Comparison of ENCODE assay signal across 8 mouse cellular contexts in the genomic region with DNA sequence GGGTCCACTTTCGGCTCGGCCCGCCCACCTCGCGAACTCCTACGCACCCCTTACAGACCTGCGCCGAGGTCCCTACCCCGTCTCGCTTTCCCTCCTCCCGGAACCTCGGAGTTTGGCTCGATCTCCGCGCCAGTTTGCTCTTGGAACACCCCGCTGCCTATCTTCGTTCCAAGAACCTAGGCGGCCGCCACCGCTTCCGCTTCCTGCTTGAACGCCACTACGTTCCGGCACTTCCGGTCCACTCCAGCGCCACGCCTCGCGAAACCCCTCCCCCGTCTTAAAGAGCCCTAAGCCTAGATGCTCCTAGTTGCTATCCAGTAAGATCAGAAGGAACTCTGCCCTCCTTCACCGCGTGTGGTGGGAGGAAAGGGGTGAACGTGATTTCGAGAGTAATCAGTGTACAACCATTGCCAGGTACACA. TPM values are rescaled to one million over a fixed set of nuclear protein-coding genes. Genes with fewer than 3 reads are reported as not detected.
A peak's percentile ranks its signal among the peaks of the same experiment; 100 is the strongest.
DNase-seq lines count a peak whose midpoint lies in the region; ATAC-seq and TF ChIP-seq lines count a peak whose summit lies in the region.

A gene (minus strand): TSS at position 198 of the 421 bp plus-strand sequence.

- H3K9ac ChIP-seq in ES-Bruce4 (ENCODE audit: low read depth, poor library complexity, severe bottlenecking) = peak within 1 kb of the TSS; percentile 67
- peak within 1 kb of the TSS; percentile 67 for H3K9ac ChIP-seq in forebrain, embryonic 15.5 days (replicated peaks)

- H3K9me3 ChIP-seq in ES-Bruce4 (replicated peaks; ENCODE audit: control insufficient read depth, insufficient read depth, low read length, poor library complexity, severe bottlenecking) = no peaks in the 10 kb centered on the region
- no peaks in the 10 kb centered on the region for H3K9me3 ChIP-seq in forebrain, embryonic 15.5 days

- peak; percentile 84 for DNase-seq in cerebellum, adult 11 months
- DNase-seq in heart, postnatal 25 days (ENCODE audit: low spot score) = peak; percentile 87
- DNase-seq in layer of hippocampus, adult 18-20 months (ENCODE audit: low spot score in 2 of 2) = peak; percentile 91 to 95
- DNase-seq in lung, adult 2 months = peak; percentile 93
- DNase-seq in thymus, adult 18-20 months = peak; percentile 85 to 86

- TF ChIP-seq CTCF in ES-Bruce4 (IDR thresholded peaks at IDR 0.05; ENCODE audit: low read depth, low read length) = no peak
- TF ChIP-seq CTCF in lung, adult 2 months (IDR thresholded peaks at IDR 0.05; ENCODE audit: insufficient read depth, low read length) = no peak

- H3K27me3 ChIP-seq in ES-Bruce4 (ENCODE audit: control insufficient read depth, insufficient read depth, low read length, poor library complexity, severe bottlenecking) = no peaks in the 10 kb centered on the region
- no peaks in the 10 kb centered on the region for H3K27me3 ChIP-seq in forebrain, embryonic 15.5 days

- intact Hi-C loops in heart, postnatal 25 days (cut with DNase I) = no loop called here

- no peak for TF ChIP-seq EP300 in ES-Bruce4 (IDR thresholded peaks at IDR 0.05; ENCODE audit: insufficient read depth, low read depth, low read length)

- peak; percentile 69 for ATAC-seq in forebrain, embryonic 15.5 days (replicated peaks)
- peak; percentile 79 for ATAC-seq in neutrophil, adult 5-6 weeks (ENCODE audit: extremely low read depth, insufficient number of reproducible peaks, low FRiP score, poor library complexity, severe bottlenecking)

- no peaks in the 10 kb centered on the region for H3K36me3 ChIP-seq in ES-Bruce4 (ENCODE audit: control insufficient read depth, insufficient read depth, low read length, poor library complexity, severe bottlenecking)
- peaks cover 33% of the 10 kb centered on the region for H3K36me3 ChIP-seq in forebrain, embryonic 15.5 days

- H3K4me1 ChIP-seq in ES-Bruce4 (ENCODE audit: control insufficient read depth, insufficient read depth, low read length) = peaks cover 1% of the 10 kb centered on the region
- peaks cover 63% of the 10 kb centered on the region for H3K4me1 ChIP-seq in forebrain, embryonic 15.5 days
- H3K4me1 ChIP-seq in lung, adult 2 months (ENCODE audit: control insufficient read depth, insufficient read depth, low read length) = peaks cover 10% of the 10 kb centered on the region

- peak within 1 kb of the TSS; percentile 83 for H3K4me3 ChIP-seq in ES-Bruce4 (ENCODE audit: low read depth, low read length)
- peak within 1 kb of the TSS; percentile 89 for H3K4me3 ChIP-seq in forebrain, embryonic 15.5 days
- peak within 1 kb of the TSS; percentile 96 for H3K4me3 ChIP-seq in lung, adult 2 months (replicated peaks; ENCODE audit: extremely low read depth, low read depth, low read length)

- TF ChIP-seq POLR2A in ES-Bruce4 (IDR thresholded peaks at IDR 0.05; ENCODE audit: insufficient read depth, low read length) = no peak
- peak; percentile 84 for TF ChIP-seq POLR2A in lung, adult 2 months (IDR thresholded peaks at IDR 0.05; ENCODE audit: borderline replicate concordance, extremely low read depth, low read depth, low read length)

- WGBS in forebrain, embryonic 15.5 days = under 1% methylated on average over 34 of the region's 34 CpGs
- WGBS in lung, adult 2 months = under 1% methylated on average over 34 of the region's 34 CpGs

- H3K27ac ChIP-seq in ES-Bruce4 (ENCODE audit: insufficient read depth, low read length) = peak within 1 kb of the TSS; percentile 37; the same call in 1 of the 2 replicates
- H3K27ac ChIP-seq in forebrain, embryonic 15.5 days (replicated peaks) = peak within 1 kb of the TSS; percentile 73

- peak within 1 kb of the TSS; percentile 90 for H3K4me2 ChIP-seq in forebrain, embryonic 15.5 days (replicated peaks)

RNA-seq across cellular contexts. Expression of the gene that starts here (rescaled TPM):
- 11.6 and 13.2 TPM in 2 replicates for polyA plus RNA-seq in ES-Bruce4 (2011; ENCODE audit: insufficient read depth, insufficient read length, low read depth, missing spikeins)
- polyA plus RNA-seq in forebrain, embryonic 15.5 days (2015; fragmentation: Nextera tagmentation; extraction: Ambion mirVana) = 36.9 and 38.1 TPM in 2 replicates
- total RNA-seq in heart, postnatal 25 days (2021) = 10 to 100 TPM; 11.4 to 13.8 TPM
- total RNA-seq in layer of hippocampus, adult 18-20 months (2021) = 10 to 100 TPM; 25.0 to 25.9 TPM
- polyA plus RNA-seq in lung, adult 2 months (2012; rRNA removed) = 58.4 and 62.4 TPM in 2 replicates
- total RNA-seq in neutrophil, adult 5-6 weeks (2017) = 17.5 and 20.7 TPM in 2 replicates

Comparison
In these comparisons a context has a peak if more than half of its experiments do, and no peak if none do; other contexts are left out.
1. Peak in every context shown above with its lines: DNase-seq, ATAC-seq, H3K4me3 ChIP-seq and H3K27ac ChIP-seq.